9 mouse cellular contexts compared by ENCODE assay signal in the genomic region with DNA sequence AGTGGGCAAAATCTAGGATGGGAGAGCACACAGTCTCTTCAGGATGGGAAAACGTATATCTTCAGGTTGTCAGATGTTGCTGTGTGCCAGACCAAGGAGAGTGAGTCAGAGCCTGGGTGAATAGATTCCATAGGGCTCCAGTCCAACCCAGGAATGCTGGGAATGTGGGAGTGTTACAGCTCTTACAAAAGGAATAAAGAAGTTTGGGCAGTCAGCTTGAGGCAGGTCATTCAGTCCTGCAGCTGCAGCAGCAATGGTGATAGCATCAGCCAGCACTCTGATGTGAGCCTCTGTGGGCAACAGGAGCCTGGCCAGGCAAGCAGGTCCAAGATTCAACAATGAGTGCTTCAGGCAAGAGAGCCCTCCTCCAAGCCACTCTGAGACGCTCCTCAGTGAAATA.
DNase-seq lines count a peak whose midpoint lies in the region; ATAC-seq and TF ChIP-seq lines count a peak whose summit lies in the region.
"Had no signal": no experiment of that assay in that cellular context is flagged by ENCODE, and none has a peak within 500 bp of the region (broad histone marks: within the 10 kb centered on the region; RNA-seq: fewer than 3 reads in every experiment).

No protein-coding gene starts in this region.

- no peak for TF ChIP-seq POLR2A in limb, embryonic 14.5 days (IDR thresholded peaks at IDR 0.05; ENCODE audit: borderline replicate concordance, extremely low read depth, insufficient read depth, insufficient read length)

- no peaks in the 10 kb centered on the region for H3K36me3 ChIP-seq in limb, embryonic 14.5 days (ENCODE audit: control insufficient read depth, insufficient read depth, low read length)
- H3K36me3 ChIP-seq in limb, embryonic 10.5 days = no peaks in the 10 kb centered on the region
- no peaks in the 10 kb centered on the region for H3K36me3 ChIP-seq in kidney, embryonic 14.5 days (ENCODE audit: control insufficient read depth, insufficient read depth, low read length)

- no peaks in the 10 kb centered on the region for H3K4me1 ChIP-seq in limb, embryonic 14.5 days (ENCODE audit: control insufficient read depth, insufficient read depth, low read length)
- no peaks in the 10 kb centered on the region for H3K4me1 ChIP-seq in limb, embryonic 10.5 days
- 0 out of 2 replicates have a peak, but pooled peaks cover 6% of the 10 kb centered on the region for H3K4me1 ChIP-seq in kidney, embryonic 14.5 days (ENCODE audit: control insufficient read depth, insufficient read depth, low read length)
- H3K4me1 ChIP-seq: megakaryocyte, embryonic 14.5 days had no signal

- no peak overlapping the region for H3K4me2 ChIP-seq in limb, embryonic 14.5 days (replicated peaks; ENCODE audit: low read depth, low read length, severe bottlenecking)
- H3K4me2 ChIP-seq in kidney, embryonic 14.5 days (replicated peaks; ENCODE audit: low read depth, low read length) = no peak overlapping the region

- no peak for ATAC-seq in limb, embryonic 14.5 days (ENCODE audit: low FRiP score, low read depth)
- peak; percentile 39; the same call in 1 of the 2 replicates for ATAC-seq in kidney, embryonic 14.5 days (ENCODE audit: low FRiP score, low TSS enrichment)

- no peak overlapping the region for H3K27ac ChIP-seq in limb, embryonic 14.5 days (replicated peaks; ENCODE audit: low read depth, low read length)
- no peak overlapping the region for H3K27ac ChIP-seq in limb, embryonic 10.5 days
- H3K27ac ChIP-seq in kidney, embryonic 14.5 days (ENCODE audit: low read depth, low read length) = no peak overlapping the region

- H3K27me3 ChIP-seq in limb, embryonic 14.5 days (ENCODE audit: control insufficient read depth, insufficient read depth, low read length) = no peaks in the 10 kb centered on the region
- no peaks in the 10 kb centered on the region for H3K27me3 ChIP-seq in limb, embryonic 10.5 days (ENCODE audit: low read depth, poor library complexity, severe bottlenecking)
- H3K27me3 ChIP-seq in kidney, embryonic 14.5 days (ENCODE audit: control insufficient read depth, insufficient read depth, low read length) = no peaks in the 10 kb centered on the region
- H3K27me3 ChIP-seq: megakaryocyte, embryonic 14.5 days had no signal

- H3K9ac ChIP-seq in limb, embryonic 14.5 days (ENCODE audit: low read depth, low read length, severe bottlenecking) = no peak overlapping the region
- no peak overlapping the region for H3K9ac ChIP-seq in kidney, embryonic 14.5 days (ENCODE audit: low read depth, low read length)

- 44% methylated on average over 2 of the region's 2 CpGs for WGBS in limb, embryonic 14.5 days
- 69% methylated on average over 2 of the region's 2 CpGs for WGBS in limb, embryonic 10.5 days
- WGBS in kidney, embryonic 14.5 days = 49% methylated on average over 2 of the region's 2 CpGs

- DNase-seq in limb, embryonic 14.5 days (ENCODE audit: low spot score) = peak; percentile 40
- DNase-seq in limb, embryonic 10.5 days (ENCODE audit: low spot score) = no peak
- DNase-seq in embryo, embryonic 10 days (ENCODE audit: low spot score) = peak; percentile 49
- DNase-seq in ovary, postnatal 14 days (ENCODE audit: low spot score) = peak; percentile 6
- no peak for DNase-seq in c-Kit-positive CD71-positive TER-119-positive erythroid progenitor cells, embryonic 14.5 days (ENCODE audit: low spot score)
- DNase-seq in liver = no peak
- DNase-seq in cerebellum, postnatal 4 days (ENCODE audit: low spot score in 2 of 2) = no peak

- H3K4me3 ChIP-seq in limb, embryonic 14.5 days (replicated peaks; ENCODE audit: low read length) = no peak overlapping the region
- H3K4me3 ChIP-seq in limb, embryonic 10.5 days = no peak overlapping the region
- no peak overlapping the region for H3K4me3 ChIP-seq in kidney, embryonic 14.5 days (ENCODE audit: low read length)
- H3K4me3 ChIP-seq: megakaryocyte, embryonic 14.5 days had no signal

- H3K9me3 ChIP-seq in limb, embryonic 14.5 days (ENCODE audit: control insufficient read depth, low read length) = no peaks in the 10 kb centered on the region
- no peaks in the 10 kb centered on the region for H3K9me3 ChIP-seq in limb, embryonic 10.5 days (replicated peaks)
- H3K9me3 ChIP-seq in kidney, embryonic 14.5 days (ENCODE audit: control insufficient read depth, low read length) = no peaks in the 10 kb centered on the region

Comparison
In these comparisons a context has a peak if more than half of its experiments do, and no peak if none do; other contexts are left out.
1. DNase-seq: peak in limb, embryonic 14.5 days (single experiment), embryo, embryonic 10 days (single experiment) and ovary, postnatal 14 days (single experiment); none in limb, embryonic 10.5 days (single experiment), c-Kit-positive CD71-positive TER-119-positive erythroid progenitor cells, embryonic 14.5 days (single experiment), liver (single experiment) and cerebellum, postnatal 4 days (0 of 2).